Mouse (Mus musculus): ENCODE measurements at regions not wholly inside any gene's neighbourhood (a gene's known extent, or its start where the extent isn't known, plus 50 kb on each side); places are given as distances from the start of the nearest gene placed in this dataset.
A peak's percentile ranks its signal among the peaks of the same experiment; 100 is the strongest.

GRCm38 (mm10) chrX:143024325-143024971 is 57.9 kb upstream of the Ammecr1 start:
- no peak for ATAC-seq (replicated peaks; ENCODE audit: poor library complexity, severe bottlenecking)

- peak; percentile 20; the same call in 1 of the 2 replicates for ATAC-seq (replicated peaks; ENCODE audit: poor library complexity, severe bottlenecking)
Measured at GRCm38 (mm10) chrX:143030371-143031010, 64.0 kb upstream of the Ammecr1 start.

GRCm38 (mm10) chrX:143039878-143040277 is 59.5 kb upstream of the Rtl9 start:
- ATAC-seq (replicated peaks; ENCODE audit: poor library complexity, severe bottlenecking): no peak

- ATAC-seq (replicated peaks; ENCODE audit: poor library complexity, severe bottlenecking): no peak
Measured at GRCm38 (mm10) chrX:143044296-143044695, 55.1 kb upstream of the Rtl9 start.

- ATAC-seq (replicated peaks; ENCODE audit: poor library complexity, severe bottlenecking): no peak
Measured at GRCm38 (mm10) chrX:143046293-143046692, 53.1 kb upstream of the Rtl9 start.
